Mouse (Mus musculus) hindlimb bud, embryonic 11.5 days (tissue): Measurements from ENCODE around the gene Afg3l1.
"Not testable (repeated sequence)": the region's sequence is repeated elsewhere in the genome, so short reads cannot be mapped to it uniquely, and the experiment has no call there.

Source experiments
- DNase-seq: peaks from one replicate; pipeline ENCODE4 v3.0.0-alpha.2; 2012; ENCODE audit warnings: low read depth, low spot score; ENCODE audit errors: extremely low spot score

The Afg3l1 gene

DNA sequence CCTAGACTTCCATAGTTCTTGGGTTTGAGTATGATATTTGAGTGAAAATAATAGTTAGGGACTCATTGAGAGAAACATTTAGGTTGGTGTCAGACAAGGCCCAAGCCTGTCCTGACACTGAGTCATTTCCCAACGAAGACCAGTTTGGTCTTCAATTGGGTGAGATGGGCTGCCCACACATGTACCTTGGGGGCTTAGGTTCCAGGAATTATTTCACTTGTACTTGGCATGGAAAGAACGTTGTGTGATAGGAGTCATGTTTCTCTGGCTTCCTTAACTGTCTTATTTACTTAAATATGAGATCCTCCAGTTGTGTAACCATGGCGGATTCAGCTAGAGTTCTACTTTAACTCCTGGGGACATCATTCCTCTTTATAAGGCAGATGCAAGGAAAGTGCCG is 14.1 kb upstream of the Afg3l1 start:
- no peak for DNase-seq

DNA sequence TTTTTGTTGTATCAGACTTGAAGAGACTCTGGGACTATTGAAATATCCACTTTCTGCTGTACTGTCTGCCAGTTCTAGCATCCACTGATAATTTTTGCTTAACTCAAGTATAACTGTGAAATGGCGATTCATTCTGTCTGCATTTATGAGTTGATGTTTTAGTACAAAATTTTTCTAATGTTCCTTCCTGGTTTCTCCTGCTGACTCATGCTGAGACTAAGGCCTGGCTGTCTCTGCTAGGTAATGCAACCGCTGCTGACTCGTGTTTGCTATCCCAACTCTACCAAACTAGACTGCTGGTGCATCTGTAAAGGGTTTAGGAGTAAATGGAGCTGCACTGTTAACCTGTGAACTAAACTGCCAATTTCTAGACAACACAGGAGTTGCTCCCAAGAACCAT is 10.2 kb upstream of the Afg3l1 start:
- DNase-seq: no peak

DNA sequence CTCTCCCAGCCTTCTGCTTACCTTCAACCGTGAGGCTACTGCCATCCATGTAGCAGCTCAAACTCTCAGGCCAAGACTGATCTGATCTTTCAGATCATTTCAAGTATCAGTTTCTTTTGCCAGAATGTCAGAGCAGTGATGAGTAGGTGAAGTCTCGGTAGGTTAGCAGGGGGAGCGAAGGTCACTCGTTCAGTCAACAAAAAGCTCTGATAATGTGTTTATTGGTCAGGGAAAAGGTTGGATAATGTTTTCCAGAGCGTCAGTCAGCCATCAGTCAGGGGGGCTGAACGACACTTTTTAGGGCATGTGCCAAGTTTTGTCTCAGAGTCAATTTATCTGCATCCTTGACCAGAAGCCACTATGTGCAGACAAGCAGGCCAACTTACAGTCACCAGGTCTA is 4.7 kb upstream of the Afg3l1 start:
- DNase-seq: not testable (repeated sequence)

GRCm38 (mm10) chr8:123474549-123474948 is 3.2 kb upstream of the Afg3l1 start:
- DNase-seq: not testable (repeated sequence)

DNA sequence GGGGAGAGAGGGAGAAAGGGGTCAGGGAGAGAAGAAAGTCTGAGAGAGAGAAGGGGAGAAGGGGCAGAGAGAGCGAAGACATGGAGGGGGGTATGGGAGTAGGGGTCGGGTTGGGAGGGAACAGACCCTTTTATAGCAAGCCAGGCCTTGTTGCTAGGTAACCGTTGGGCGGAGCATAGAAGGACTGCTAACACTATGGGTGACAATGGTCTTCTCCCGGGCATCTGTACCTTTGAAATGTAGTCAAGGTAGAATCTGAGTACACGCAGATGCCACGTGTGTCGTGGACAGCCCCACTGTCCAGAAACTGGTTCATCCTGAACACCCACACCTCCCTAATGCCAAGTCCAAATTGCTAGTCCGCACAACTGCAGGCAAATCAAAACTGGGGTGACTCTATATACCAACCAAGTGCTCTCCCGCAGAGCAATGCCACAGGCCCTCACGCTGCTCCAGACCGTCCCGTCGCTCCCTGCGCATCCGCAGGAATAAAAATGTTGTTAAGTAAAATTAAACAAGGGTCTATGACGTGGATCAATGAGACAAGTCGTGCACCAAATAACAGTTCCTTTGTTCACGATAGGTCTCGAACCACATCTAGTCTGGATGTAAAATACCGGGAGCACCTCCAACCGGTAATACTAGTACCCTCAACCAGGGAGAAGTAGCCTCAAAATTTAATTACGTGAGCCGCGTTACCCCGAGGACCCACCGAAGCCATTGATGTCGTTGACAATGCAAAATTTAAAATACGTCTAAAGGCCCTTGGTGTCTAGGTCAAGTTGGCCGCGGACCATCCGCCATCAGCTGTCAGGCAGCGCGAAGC is 579 bp upstream of the Afg3l1 start:
- no peak for DNase-seq

DNA sequence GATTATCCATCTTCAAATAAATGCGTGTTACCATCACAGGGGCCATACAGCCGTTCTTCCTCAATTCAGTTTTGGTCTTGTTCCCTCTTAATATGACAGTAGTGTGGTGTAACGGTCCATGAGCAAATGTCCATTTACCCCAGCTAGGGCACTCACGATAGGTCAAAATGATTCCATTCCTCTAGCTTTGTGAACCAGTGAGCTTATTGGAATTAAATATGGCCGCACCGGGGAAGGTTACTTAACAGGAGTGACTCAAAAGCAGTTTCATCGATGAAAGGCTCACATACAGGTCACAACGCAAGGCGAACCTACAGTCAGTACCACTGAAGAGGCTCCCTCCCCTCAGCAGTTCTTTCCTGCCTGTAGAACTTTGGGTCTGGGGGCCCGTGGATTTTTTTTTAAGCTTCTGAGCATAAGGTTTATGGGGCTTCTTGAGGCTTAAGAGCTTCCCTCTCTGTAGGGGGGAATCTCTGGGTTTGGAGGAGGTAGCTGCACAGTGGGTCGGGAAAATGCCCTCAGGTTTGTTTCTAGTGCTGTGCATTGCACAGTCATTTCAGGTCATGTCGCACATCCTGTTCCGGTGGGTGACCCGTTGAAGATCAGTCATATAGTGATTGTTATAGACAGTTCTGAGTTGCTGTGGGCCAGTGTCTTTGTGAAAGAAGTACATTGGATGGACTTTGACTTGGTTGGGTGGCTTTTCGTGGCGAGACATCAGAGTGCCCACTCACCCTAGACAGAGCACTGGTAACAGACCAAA is 934 bp downstream of the Afg3l1 start:
- DNase-seq: no peak

GRCm38 (mm10) chr8:123482627-123483026 is 4.9 kb downstream of the Afg3l1 start:
- no peak for DNase-seq

DNA sequence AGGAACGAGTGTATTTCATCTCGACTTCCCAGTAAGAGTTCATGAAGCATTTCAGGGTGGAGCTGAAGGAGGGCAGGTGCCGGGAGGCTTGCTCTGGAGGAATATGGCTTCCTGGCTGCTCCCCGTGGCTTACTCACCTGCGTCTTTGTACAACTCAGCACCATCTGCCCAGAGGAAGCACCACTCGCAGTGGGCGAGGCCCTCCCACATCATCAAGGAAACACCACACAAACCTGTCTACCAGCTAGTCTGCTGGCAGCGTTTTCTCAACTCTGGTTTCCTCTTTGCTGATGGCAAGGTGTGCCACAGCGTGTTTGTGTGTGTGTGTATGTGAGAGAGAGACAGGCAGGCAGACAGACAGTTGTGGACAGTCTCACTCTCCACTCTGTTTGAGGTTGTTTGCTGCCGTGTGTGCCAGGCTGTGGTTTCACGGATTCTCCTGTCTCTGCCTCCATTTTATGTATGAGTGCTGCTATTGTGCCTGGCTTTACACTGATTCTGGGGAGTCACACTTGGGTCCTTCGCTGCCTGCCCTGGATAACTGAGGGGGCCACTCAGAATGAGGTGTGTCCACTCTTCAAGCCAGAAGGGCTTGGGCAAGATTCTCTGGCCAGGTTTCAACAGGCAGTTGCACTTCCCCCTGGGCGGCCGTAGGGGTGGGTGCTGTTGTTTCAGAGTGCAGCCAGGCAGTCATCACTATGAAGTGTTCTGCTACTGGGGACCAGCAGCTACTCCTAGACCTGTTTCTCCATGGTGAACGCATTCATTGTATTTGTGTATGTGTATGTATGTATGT is 13.8 kb downstream of the Afg3l1 start:
- no peak for DNase-seq

GRCm38 (mm10) chr8:123492898-123493297 is 15.2 kb downstream of the Afg3l1 start:
- no peak for DNase-seq

DNA sequence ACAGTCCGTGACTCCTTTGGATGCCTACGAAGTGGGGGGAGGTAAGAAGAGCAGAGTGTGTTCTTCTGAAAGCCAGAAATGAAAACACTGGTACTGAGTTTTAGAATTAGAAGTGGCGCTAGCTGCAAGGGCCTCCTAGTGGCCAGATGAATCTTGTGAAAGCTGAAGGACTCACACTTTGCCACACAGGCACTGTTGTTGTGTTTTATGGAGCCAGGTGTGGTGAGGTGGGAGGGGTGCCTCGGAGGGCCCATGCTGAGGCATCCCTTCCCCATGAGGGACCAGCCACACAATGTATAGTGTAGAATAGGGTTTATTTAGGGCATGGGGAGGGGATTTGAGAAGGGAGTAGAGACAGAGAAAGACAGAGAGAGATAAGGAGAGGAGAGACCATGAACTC is 20.0 kb downstream of the Afg3l1 start:
- no peak for DNase-seq

DNA sequence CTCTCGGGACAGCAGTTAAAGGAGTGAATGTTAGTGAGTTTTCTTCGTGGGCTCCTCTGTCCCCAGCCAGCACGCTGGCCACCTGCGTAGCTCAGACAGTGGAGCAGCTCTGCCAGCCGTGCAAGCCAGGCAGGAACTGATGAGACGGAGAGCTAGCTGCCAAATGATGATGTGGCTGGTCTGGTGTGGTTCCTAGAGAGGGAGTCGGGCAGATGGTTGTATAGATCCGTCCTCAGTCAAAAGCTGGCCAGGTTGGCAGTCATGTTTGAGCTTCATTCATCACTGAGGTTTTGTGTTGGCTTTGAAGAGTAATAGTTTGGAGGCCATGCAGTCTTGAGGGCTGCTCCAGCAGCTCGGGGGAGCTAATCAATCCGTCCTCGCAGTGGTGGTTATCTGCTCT is 21.3 kb downstream of the Afg3l1 start:
- no peak for DNase-seq

DNA sequence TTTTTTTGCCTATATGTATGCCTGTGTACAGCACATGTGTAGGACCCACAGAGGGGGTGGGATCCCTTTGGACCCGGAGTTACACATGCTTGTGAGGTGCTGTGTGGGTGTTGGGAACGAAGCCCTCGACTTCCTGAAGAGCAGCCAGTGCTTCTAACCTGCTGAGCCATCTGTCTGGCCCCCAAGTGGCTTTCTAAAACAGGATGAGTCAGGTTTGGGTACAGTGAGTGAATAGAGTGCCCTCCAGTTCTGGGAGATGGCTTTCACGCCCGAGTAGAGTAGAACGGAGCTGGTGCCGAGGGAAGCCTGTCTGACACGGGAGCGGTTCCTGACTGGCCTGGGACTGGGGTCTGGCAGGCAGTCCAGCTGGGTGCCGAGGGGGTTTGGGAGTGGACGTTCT is 21.9 kb downstream of the Afg3l1 start:
- DNase-seq: no peak

DNA sequence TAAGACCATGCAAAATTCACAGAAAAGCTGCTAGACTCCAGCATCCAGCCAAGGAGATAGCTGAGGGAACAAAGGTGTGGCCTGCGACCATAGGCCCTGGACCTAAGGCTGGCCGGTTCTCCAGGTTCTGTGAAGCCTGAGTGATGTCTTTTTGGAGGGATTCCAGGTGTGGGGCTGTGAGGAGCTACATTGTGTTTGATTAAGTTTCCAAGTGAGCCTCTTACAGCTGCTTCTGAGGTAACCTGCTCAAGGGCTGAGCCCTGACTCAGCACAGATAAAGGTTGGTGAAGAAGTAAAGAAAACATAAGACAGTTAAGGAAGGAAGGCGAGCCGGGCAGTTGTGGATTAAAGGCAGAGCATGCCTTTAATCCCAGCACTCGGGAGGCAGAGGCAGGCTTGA is 24.5 kb downstream of the Afg3l1 start:
- no peak for DNase-seq

DNA sequence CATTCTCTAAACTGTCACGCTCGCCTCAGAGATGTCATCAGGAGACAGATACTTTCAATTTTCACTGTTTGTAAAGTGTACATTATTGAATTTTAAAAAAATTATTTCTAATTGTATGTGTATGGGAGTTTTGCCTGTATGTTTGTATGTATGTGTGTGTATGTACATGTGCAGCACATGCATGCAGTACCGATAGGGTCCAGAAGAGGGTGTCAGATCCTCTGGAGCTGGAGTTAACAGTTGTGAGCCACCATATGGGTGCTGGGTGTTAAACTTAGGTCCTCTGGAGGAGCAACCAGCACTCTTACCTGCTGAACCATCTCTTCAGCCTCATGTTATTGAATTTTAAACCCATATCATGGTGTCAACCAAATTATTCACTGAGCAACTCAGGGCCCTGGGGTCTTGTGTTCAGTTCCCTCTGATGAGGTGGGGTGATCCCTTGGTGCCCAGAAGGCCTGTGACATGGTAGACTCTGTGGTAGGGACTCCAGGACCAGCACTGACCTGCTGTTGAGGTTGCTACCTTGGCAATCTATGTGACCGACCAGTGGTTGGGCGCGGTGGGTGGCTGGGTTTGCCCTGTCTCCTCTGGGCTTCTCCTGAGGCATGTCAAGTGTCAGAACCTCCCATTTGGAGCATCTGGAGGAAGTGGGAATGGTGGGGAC is 26.2 kb downstream of the Afg3l1 start:
- no peak for DNase-seq

GRCm38 (mm10) chr8:123504591-123505195 is 27.0 kb downstream of the Afg3l1 start:
- no peak for DNase-seq

DNA sequence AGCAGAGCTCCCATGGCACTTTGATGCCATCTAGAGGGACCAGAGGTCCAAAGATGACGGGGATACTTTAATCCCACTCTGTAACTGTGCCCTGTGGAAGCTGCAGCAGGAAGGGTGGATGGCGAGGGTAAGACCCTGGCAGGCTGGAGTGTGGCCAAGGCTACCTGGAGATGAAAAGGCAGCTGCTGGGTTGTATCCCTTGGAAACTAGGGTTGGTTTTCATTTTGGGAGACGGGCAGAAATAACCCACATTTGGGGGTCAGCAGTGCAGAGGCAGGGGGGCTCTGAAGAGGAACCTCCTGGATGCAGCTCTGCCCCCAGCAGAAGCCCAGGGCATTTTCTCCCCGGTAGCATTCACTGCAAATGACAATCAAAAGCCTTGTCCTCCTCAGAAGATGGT is 27.6 kb downstream of the Afg3l1 start:
- DNase-seq: no peak

- DNase-seq: no peak
These were observed 28.0 kb downstream of the Afg3l1 start for GRCm38 (mm10) chr8:123505695-123506094.

DNA sequence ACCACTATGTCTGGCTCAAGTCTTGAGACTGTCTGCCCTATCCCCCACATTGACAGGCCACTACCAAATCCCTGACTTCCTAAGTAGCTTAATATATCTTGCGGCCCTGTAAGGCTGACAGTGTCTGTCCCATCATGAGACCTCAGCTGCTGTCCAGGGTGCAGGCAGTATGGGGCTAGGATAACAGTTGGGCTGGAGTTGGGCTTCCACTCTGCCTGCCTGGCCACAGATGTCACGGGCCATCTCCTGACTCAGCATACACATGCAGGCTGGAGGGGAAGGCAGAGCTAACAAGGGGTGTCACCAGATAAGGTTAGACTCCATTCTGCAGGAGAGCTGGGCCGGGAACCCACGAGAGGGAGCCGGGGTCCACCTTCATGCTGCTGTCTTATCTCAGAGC is 29.4 kb downstream of the Afg3l1 start:
- DNase-seq: no peak

DNA sequence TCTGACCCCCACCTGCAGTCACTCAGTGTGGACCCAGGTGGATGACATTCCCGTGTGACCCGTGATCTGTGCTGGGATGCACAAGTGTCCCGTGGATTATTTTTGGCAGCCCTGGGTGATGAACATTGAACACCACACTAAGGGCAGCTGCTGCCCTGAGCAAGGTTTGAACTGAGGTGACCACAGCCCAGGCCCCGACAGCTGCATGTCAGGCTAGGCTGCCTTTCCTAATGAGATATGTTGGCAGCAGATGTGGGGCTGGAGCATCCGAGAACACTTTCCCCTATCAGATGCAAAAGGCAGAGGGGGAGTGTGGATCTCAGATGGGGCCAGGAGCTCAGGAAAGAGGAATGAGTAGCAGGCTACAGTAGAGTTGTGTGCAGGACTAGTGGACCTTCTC is 33.1 kb downstream of the Afg3l1 start:
- no peak for DNase-seq

- no peak for DNase-seq
These were observed 36.4 kb downstream of the Afg3l1 start for GRCm38 (mm10) chr8:123514136-123514535.
